ENCODE assay signal across 14 mouse cellular contexts in the genomic region with DNA sequence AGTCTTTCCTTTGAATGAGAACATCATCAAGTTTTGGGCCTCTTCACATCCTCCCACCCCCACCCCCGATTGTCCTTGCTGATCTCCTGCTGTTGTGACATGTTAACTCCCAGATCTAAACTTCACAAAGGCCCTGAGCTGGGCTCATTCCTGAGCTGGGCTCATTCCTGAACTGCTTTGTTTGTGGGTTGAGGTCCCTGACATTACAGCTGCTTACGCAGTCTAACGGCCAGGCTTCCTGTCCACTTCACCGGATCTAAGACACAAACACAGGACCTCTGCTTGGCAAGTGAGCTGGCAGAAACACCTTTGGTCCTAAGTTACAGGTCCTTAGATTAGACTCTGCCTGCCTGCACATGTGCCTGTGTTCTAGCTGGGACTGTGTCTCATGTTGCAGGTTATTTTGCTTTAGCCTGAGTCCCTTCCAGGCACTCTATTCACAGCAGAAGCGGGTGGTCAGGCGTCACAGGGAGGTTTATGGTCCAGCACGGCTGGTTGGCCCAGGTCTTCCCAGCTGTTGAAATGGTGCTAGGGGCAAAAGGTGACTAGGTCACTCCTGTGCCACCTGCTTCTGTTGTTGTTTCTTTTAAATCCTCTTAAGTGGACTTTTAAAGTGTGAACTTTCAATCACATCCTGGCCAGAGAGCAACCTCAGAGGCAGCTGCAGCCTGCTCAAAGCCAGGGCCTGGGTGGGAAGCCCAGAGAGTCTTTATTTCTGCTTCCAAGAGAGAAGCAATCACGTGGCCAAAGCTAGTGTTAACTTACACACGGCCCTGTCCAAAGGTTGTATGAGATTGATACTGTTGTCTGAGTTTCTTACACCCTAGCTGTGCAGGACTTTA.
DNase-seq lines count a peak whose midpoint lies in the region; ATAC-seq and TF ChIP-seq lines count a peak whose summit lies in the region.
"Had no signal": no experiment of that assay in that cellular context is flagged by ENCODE, and none has a peak within 500 bp of the region (broad histone marks: within the 10 kb centered on the region; RNA-seq: fewer than 3 reads in every experiment).

No protein-coding gene starts in this region.

- H3K9me3 ChIP-seq in heart, embryonic 12.5 days (replicated peaks): peaks cover 4% of the 10 kb centered on the region; the same call in 1 of the 2 replicates
- H3K9me3 ChIP-seq in limb, embryonic 13.5 days: no peaks in the 10 kb centered on the region
- H3K9me3 ChIP-seq in hindbrain, postnatal 0 days (ENCODE audit: low read length): no peaks in the 10 kb centered on the region
- H3K9me3 ChIP-seq: heart, embryonic 13.5 days; midbrain, embryonic 13.5 days; stomach, embryonic 15.5 days had no signal

- H3K4me3 ChIP-seq in heart, embryonic 12.5 days: no peak overlapping the region
- no peak overlapping the region for H3K4me3 ChIP-seq in kidney, adult 2 months (ENCODE audit: insufficient read depth, low read depth, low read length)
- no peak overlapping the region for H3K4me3 ChIP-seq in limb, embryonic 13.5 days
- no peak overlapping the region for H3K4me3 ChIP-seq in hindbrain, postnatal 0 days (ENCODE audit: low read length)
- H3K4me3 ChIP-seq: heart, embryonic 13.5 days; midbrain, embryonic 13.5 days; stomach, embryonic 15.5 days had no signal

- TF ChIP-seq POLR2A in kidney, adult 2 months (IDR thresholded peaks at IDR 0.05; ENCODE audit: low read depth, low read length): no peak

- H3K4me2 ChIP-seq in heart, embryonic 12.5 days: no peak overlapping the region
- no peak overlapping the region for H3K4me2 ChIP-seq in limb, embryonic 13.5 days (replicated peaks)
- H3K4me2 ChIP-seq in hindbrain, postnatal 0 days (ENCODE audit: low read depth, low read length): no peak overlapping the region
- H3K4me2 ChIP-seq: heart, embryonic 13.5 days; midbrain, embryonic 13.5 days; stomach, embryonic 15.5 days had no signal

- no peaks in the 10 kb centered on the region for H3K27me3 ChIP-seq in heart, embryonic 12.5 days (replicated peaks)
- H3K27me3 ChIP-seq in kidney, adult 2 months (replicated peaks; ENCODE audit: control insufficient read depth, insufficient read depth, low read length): no peaks in the 10 kb centered on the region
- H3K27me3 ChIP-seq in limb, embryonic 13.5 days: peaks cover 19% of the 10 kb centered on the region
- H3K27me3 ChIP-seq in hindbrain, postnatal 0 days (ENCODE audit: insufficient read depth, low read length): no peaks in the 10 kb centered on the region
- H3K27me3 ChIP-seq: midbrain, embryonic 13.5 days; stomach, embryonic 15.5 days had no signal

- WGBS in heart, embryonic 12.5 days: 31% methylated on average over 9 of the region's 9 CpGs
- 27% methylated on average over 9 of the region's 9 CpGs for WGBS in kidney, adult 2 months
- 9% methylated on average over 9 of the region's 9 CpGs for WGBS in limb, embryonic 13.5 days
- 24% methylated on average over 9 of the region's 9 CpGs for WGBS in hindbrain, postnatal 0 days

- H3K36me3 ChIP-seq in heart, embryonic 12.5 days: no peaks in the 10 kb centered on the region
- H3K36me3 ChIP-seq in kidney, adult 2 months (ENCODE audit: control insufficient read depth, insufficient read depth, low read length): no peaks in the 10 kb centered on the region
- no peaks in the 10 kb centered on the region for H3K36me3 ChIP-seq in limb, embryonic 13.5 days
- H3K36me3 ChIP-seq in hindbrain, postnatal 0 days (ENCODE audit: insufficient read depth, low read length): no peaks in the 10 kb centered on the region
- H3K36me3 ChIP-seq: heart, embryonic 13.5 days; midbrain, embryonic 13.5 days; stomach, embryonic 15.5 days had no signal

- H3K4me1 ChIP-seq in heart, embryonic 12.5 days (replicated peaks): no peaks in the 10 kb centered on the region
- H3K4me1 ChIP-seq in kidney, adult 2 months (ENCODE audit: control insufficient read depth, insufficient read depth, low read length): no peaks in the 10 kb centered on the region
- peaks cover 5% of the 10 kb centered on the region for H3K4me1 ChIP-seq in limb, embryonic 13.5 days
- H3K4me1 ChIP-seq in hindbrain, postnatal 0 days (ENCODE audit: insufficient read depth, low read length): no peaks in the 10 kb centered on the region
- H3K4me1 ChIP-seq: heart, embryonic 13.5 days; midbrain, embryonic 13.5 days; stomach, embryonic 15.5 days had no signal

- peak; percentile 76 for DNase-seq in heart, adult 11 months
- peak; percentile 71 for DNase-seq in embryo, embryonic 10.5 days (ENCODE audit: low spot score)
- peak; percentile 20 for DNase-seq in kidney, adult 2 months
- DNase-seq in left cerebral cortex, adult 18-20 months (ENCODE audit: low spot score in 2 of 2): no peak
- no peak for DNase-seq in hindbrain, postnatal 0 days (ENCODE audit: low spot score)
- DNase-seq in right cerebral cortex, postnatal 36 days (ENCODE audit: low spot score in 2 of 2): no peak
- DNase-seq: B cell, adult 2 months; cerebellum, adult 9-11 months had no signal

- ATAC-seq in heart, embryonic 12.5 days (ENCODE audit: insufficient number of reproducible peaks, low FRiP score): no peak
- ATAC-seq in limb, embryonic 13.5 days (ENCODE audit: low FRiP score, low read depth): 0 out of 2 replicates have a peak, but pooled peaks have one; percentile 32
- ATAC-seq in hindbrain, postnatal 0 days: no peak
- ATAC-seq: inflammation-experienced regulatory T-cells, adult 6 months; midbrain, embryonic 13.5 days had no signal

- no peak overlapping the region for H3K27ac ChIP-seq in heart, embryonic 12.5 days (ENCODE audit: poor library complexity, severe bottlenecking)
- H3K27ac ChIP-seq in kidney, adult 2 months (ENCODE audit: insufficient read depth, low read depth, low read length): no peak overlapping the region
- H3K27ac ChIP-seq in limb, embryonic 13.5 days: no peak overlapping the region
- H3K27ac ChIP-seq in hindbrain, postnatal 0 days: no peak overlapping the region
- H3K27ac ChIP-seq: heart, embryonic 13.5 days; midbrain, embryonic 13.5 days; stomach, embryonic 15.5 days had no signal

- TF ChIP-seq CTCF in kidney, adult 2 months (conservative IDR thresholded peaks at IDR 0.05; ENCODE audit: insufficient read depth, insufficient read length, low read depth, low read length): no peak
- TF ChIP-seq CTCF in hindbrain, postnatal 0 days (IDR thresholded peaks at IDR 0.05; ENCODE audit: low read depth): no peak

- no peak overlapping the region for H3K9ac ChIP-seq in heart, embryonic 12.5 days
- no peak overlapping the region for H3K9ac ChIP-seq in limb, embryonic 13.5 days
- no peak overlapping the region for H3K9ac ChIP-seq in hindbrain, postnatal 0 days (replicated peaks; ENCODE audit: low read length)
- H3K9ac ChIP-seq: heart, embryonic 13.5 days; midbrain, embryonic 13.5 days; stomach, embryonic 15.5 days had no signal

Comparison
In these comparisons a context has a peak if more than half of its experiments do, and no peak if none do; other contexts are left out.
1. DNase-seq: peak in heart, adult 11 months (single experiment), embryo, embryonic 10.5 days (single experiment) and kidney, adult 2 months (single experiment); none in left cerebral cortex, adult 18-20 months (0 of 2), hindbrain, postnatal 0 days (single experiment) and right cerebral cortex, postnatal 36 days (0 of 2).